Mouse (Mus musculus) intestine, embryonic 16.5 days (tissue): Measurements from ENCODE around the gene Rnf180. TPM values are rescaled to one million over a fixed set of nuclear protein-coding genes. Genes with fewer than 3 reads are reported as not detected.
"Not testable (repeated sequence)": the region's sequence is repeated elsewhere in the genome, so short reads cannot be mapped to it uniquely, and the experiment has no call there.

Source experiments
- ATAC-seq: fragments of 200-750 bp; cut with Nextera tagmentation; 2 replicates; pipeline ENCODE4 v1.8.0; 2017; ENCODE audit warnings: moderate TSS enrichment, moderate library complexity
- H3K27ac ChIP-seq: fragments of 300-500 bp; sonication (generic); 2 replicates; pipeline ENCODE4 v1.5.1; 2014; ENCODE audit warnings: mild to moderate bottlenecking, low read length
- H3K27me3 ChIP-seq: fragments of 300-500 bp; sonication (generic); replicated peaks from 2 replicates; pipeline ENCODE4 v1.6.1; 2014; ENCODE audit warnings: low read length, control low read depth, mixed read lengths; ENCODE audit not compliant: control insufficient read depth, insufficient read depth
- H3K36me3 ChIP-seq: fragments of 300-500 bp; sonication (generic); 2 replicates; pipeline ENCODE4 v1.6.1; 2014; ENCODE audit warnings: low read length, control low read depth; ENCODE audit not compliant: control insufficient read depth, insufficient read depth
- H3K4me1 ChIP-seq: fragments of 300-500 bp; sonication (generic); 2 replicates; pipeline ENCODE4 v1.6.1; 2014; ENCODE audit warnings: low read length, control low read depth, mixed read lengths; ENCODE audit not compliant: control insufficient read depth, insufficient read depth
- H3K4me2 ChIP-seq: fragments of 300-500 bp; sonication (generic); 2 replicates; pipeline ENCODE4 v1.6.1; 2014; ENCODE audit warnings: low read depth, low read length, control low read depth
- H3K4me3 ChIP-seq: fragments of 300-500 bp; sonication (generic); 2 replicates; pipeline ENCODE4 v1.5.1; 2014; ENCODE audit warnings: mild to moderate bottlenecking, low read length
- H3K9ac ChIP-seq: fragments of 300-500 bp; sonication (generic); 2 replicates; pipeline ENCODE4 v1.6.1; 2014; ENCODE audit warnings: low read depth, low read length
- H3K9me3 ChIP-seq: fragments of 300-500 bp; sonication (generic); 2 replicates; pipeline ENCODE4 v1.6.1; 2016; ENCODE audit warnings: low read length, control low read depth; ENCODE audit not compliant: control insufficient read depth
- WGBS: fragments of 180-500 bp; shearing (Covaris S2); extraction: QIAGEN DNeasy Blood & Tissue Kit; methylation state at CpG from one replicate; pipeline ENCODE4 v1.1.7; 2014; 5-methylcytosine and 5-hydroxymethylcytosine counted together
- polyA plus RNA-seq: library from polyadenylated mRNA; unstranded; fragments of >200 nt; fragmentation: Nextera tagmentation; extraction: Ambion mirVana; gene quantifications from 2 replicates; pipeline ENCODE4 v1.2.1, GENCODE M21; 2015

The Rnf180 gene
- polyA plus RNA-seq: 1.9 and 2.4 TPM in 2 replicates

DNA sequence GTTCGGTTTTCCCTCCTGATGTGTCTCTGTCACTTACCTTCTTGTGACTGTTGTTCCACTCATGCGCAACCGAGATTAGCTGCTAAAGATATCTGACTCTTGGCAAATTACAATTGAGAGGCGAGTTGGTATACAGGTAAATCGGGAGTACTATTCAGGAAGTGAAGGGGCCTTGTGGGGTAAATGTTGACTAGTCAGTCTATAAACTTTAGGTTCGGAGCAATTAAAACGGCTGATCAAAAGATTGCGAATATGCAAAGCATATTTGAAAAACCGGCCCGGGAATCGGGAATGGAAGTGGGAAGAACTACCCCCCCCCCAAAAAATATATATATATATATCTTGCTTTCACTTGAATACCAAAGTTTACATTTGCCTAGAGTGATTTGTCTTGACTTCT is at the start of gene Rnf180:
Rnf180 (minus strand) TSS at position 101 of the 400 bp plus-strand sequence.
- Histone ChIP-seq H3K4me2 (peak within 1 kb of the TSS; percentile 94), H3K4me3 (peak within 1 kb of the TSS; percentile 73), H3K27ac (no peak within 1 kb of the TSS), H3K4me1 (0 out of 2 replicates have a peak, but pooled peaks cover 4% of the 10 kb centered on the region), H3K9ac (peak within 1 kb of the TSS; percentile 77), H3K27me3 (0 out of 2 replicates have a peak, but pooled peaks cover 3% of the 10 kb centered on the region), H3K36me3 (no peaks in the 10 kb centered on the region), H3K9me3 (no peaks in the 10 kb centered on the region)
- 50% methylated on average over 11 of the region's 11 CpGs for WGBS
- no peak for ATAC-seq

DNA sequence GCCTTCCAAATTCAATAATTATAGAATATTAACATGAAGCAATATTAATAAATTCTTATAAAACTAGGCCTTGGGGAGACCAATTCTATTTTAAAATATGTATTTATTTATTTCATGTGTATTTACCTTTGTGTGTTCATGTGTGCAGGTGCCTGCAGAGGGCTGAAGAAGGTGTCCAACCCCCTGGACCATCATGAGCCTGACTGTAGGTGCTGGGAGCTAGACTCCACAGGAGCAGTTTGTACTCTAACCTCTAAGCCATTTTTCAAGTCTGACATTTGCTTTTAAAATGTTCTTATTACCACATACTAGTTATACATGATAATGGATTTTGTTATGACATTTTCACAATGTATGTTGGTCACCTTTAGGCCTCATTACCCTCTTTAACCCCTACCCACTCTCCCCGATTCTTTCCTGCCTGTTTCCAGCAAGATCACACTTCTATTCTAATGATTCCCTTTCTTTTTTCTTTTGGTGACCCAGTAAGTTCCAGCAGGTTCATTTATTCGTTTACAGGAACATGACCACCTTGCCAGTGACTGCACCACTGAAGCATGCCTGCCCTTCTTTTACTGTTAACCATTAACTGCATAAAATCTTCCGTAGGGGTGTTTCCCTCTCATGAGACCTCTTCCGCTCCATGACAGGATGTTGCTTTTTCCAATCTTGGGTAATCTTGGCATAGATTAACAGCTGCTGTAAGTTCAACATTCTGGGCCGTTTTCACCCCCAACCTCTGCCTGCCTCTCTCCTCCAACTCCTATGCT is 36.8 kb upstream of the Rnf180 start:
- H3K4me2 ChIP-seq: no peak overlapping the region
- no peak overlapping the region for H3K4me3 ChIP-seq
- H3K27ac ChIP-seq: no peak overlapping the region
- H3K4me1 ChIP-seq: no peaks in the 10 kb centered on the region
- H3K9me3 ChIP-seq: no peaks in the 10 kb centered on the region
- no peaks in the 10 kb centered on the region for H3K27me3 ChIP-seq
- no peak overlapping the region for H3K9ac ChIP-seq
- WGBS: 56% methylated on average over 5 of the region's 5 CpGs
- ATAC-seq: no peak
- no peaks in the 10 kb centered on the region for H3K36me3 ChIP-seq

DNA sequence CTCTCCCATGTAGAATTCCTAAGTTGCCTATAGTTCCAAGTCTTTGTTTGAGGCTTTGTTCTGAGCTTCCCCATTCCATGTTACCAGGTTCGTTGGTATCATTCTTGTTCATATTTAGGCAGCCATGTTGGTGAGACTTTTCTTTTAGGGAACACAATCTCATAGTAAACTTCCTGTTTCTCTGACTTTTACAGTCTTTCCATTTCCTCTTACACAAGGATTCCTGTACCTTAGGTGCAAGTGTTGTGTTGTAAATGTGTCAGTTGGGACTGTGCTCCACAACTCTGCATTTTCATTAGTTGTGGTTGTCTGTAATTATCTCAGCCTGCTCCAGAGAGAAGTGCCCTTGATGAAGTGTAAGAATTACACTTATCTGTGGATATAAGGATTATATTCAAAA is 32.3 kb upstream of the Rnf180 start:
- 65% methylated on average over 1 of the region's 1 CpGs for WGBS
- no peak overlapping the region for H3K9ac ChIP-seq
- no peak overlapping the region for H3K4me3 ChIP-seq
- no peaks in the 10 kb centered on the region for H3K4me1 ChIP-seq
- H3K4me2 ChIP-seq: no peak overlapping the region
- no peak for ATAC-seq
- no peak overlapping the region for H3K27ac ChIP-seq
- no peaks in the 10 kb centered on the region for H3K36me3 ChIP-seq
- no peaks in the 10 kb centered on the region for H3K27me3 ChIP-seq
- no peaks in the 10 kb centered on the region for H3K9me3 ChIP-seq

DNA sequence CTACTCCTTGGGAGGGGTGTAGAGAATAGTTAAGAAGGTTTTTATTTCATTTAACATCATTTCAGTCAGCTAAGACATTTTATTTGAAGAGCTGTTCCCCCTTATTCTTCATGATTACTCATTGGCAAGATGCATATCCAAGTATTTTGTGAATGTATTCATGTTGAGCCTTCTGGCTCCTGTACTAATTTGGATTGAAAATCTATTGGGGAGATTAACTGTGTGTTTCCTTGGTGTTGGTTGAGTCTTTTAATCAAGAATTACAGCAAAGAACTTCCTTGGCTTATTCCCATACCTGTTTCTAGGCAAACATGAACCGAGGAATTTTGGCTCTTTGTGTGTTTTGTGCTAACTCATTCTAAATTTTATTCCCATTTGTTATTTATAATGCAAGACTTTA is 22.3 kb upstream of the Rnf180 start:
- ATAC-seq: no peak

DNA sequence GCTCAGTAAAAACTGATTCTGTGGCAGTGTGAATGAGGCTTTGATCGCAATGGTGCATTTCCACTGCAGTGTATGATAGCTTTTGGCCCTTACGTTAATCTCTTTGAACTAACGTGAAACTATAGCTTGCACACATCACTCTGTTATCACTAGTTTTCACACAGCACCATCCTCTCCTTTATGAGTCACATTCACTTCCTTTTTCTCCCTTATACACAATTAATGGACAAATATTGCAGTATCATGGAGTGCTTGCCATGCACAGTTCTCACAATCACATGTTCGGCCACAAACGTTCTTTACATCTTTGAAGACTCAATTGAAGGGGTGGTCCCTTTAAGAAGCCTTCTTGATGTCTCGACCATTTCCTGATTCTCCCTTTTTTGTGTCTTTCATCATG is 21.4 kb upstream of the Rnf180 start:
- no peaks in the 10 kb centered on the region for H3K4me1 ChIP-seq
- H3K9ac ChIP-seq: no peak overlapping the region
- H3K4me3 ChIP-seq: no peak overlapping the region
- H3K4me2 ChIP-seq: no peak overlapping the region
- no peak overlapping the region for H3K27ac ChIP-seq
- H3K9me3 ChIP-seq: no peaks in the 10 kb centered on the region
- no peak for ATAC-seq
- H3K27me3 ChIP-seq: no peaks in the 10 kb centered on the region
- WGBS: 78% methylated on average over 6 of the region's 6 CpGs
- H3K36me3 ChIP-seq: no peaks in the 10 kb centered on the region

More for the DNA sequence above, 22.3 kb upstream of the Rnf180 start:
- Histone ChIP-seq H3K9ac (no peak overlapping the region), H3K4me2 (no peak overlapping the region), H3K4me1 (no peaks in the 10 kb centered on the region), H3K4me3 (no peak overlapping the region), H3K27ac (no peak overlapping the region), H3K36me3 (no peaks in the 10 kb centered on the region), H3K27me3 (no peaks in the 10 kb centered on the region), H3K9me3 (no peaks in the 10 kb centered on the region)
- 73% methylated on average over 1 of the region's 1 CpGs for WGBS

DNA sequence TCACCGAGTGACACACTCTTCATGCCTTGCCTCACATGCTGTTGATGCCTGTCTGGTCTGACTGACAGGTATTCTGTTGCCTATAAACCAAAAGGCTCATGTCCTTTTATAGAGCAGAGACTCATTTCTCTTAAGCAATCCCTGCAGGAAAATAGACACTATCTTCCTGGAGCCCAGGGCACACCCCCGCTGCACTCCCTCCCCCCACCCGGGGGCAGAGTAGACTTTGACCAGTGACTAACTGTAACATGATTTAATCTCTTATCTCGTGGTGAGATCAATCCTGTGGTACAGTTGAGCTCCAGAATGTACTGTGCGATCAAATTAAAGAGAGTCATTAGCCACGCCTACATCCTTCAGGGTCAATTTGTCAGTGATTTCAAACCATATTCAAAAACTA is 18.1 kb upstream of the Rnf180 start:
- H3K4me1 ChIP-seq: no peaks in the 10 kb centered on the region
- H3K4me3 ChIP-seq: no peak overlapping the region
- H3K9me3 ChIP-seq: no peaks in the 10 kb centered on the region
- H3K9ac ChIP-seq: no peak overlapping the region
- H3K27ac ChIP-seq: no peak overlapping the region
- WGBS: 63% methylated on average over 6 of the region's 6 CpGs
- peak; percentile 97 for ATAC-seq
- H3K27me3 ChIP-seq: no peaks in the 10 kb centered on the region
- no peak overlapping the region for H3K4me2 ChIP-seq
- H3K36me3 ChIP-seq: no peaks in the 10 kb centered on the region

DNA sequence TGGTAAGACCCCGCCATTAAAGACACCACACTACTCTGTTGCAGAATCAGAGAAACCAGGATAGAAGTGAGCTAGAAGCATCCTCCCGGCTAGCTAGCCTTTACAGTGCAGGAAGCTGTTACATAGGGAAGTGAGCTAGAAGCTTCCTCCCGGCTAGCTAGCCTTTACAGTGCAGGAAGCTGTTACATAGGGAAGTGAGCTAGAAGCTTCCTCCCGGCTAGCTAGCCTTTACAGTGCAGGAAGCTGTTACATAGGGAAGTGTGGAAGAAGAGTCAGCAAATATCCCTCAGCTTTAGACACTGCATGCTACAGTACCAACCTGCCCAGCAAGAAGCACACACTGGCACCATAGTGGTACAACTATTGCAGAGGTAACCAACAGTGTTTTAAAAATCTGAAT is 15.9 kb upstream of the Rnf180 start:
- not testable (repeated sequence) for H3K36me3 ChIP-seq, H3K4me1 ChIP-seq, ATAC-seq, H3K27me3 ChIP-seq, H3K4me2 ChIP-seq, H3K9me3 ChIP-seq, H3K27ac ChIP-seq, H3K9ac ChIP-seq, H3K4me3 ChIP-seq
- WGBS: 79% methylated on average over 4 of the region's 4 CpGs

DNA sequence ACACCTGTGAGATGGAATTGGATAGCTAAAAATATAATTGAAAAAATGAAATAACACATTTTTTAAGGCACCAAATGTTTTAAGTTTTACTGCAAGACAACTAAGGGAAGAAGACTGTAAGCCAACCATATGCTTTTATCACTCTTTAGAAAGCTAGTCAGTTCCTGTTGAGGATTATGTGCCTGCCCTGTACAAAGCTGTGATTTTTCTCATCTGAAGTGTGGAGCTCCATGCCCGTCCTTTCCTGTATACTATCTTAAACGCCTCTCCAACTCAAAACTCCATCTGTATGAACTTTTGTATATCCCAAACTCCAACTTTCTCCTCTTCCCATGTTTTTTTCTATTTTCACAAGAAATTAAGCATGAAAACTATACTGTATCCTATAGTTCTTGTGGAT is 10.9 kb upstream of the Rnf180 start:
- no peak overlapping the region for H3K4me2 ChIP-seq
- H3K9ac ChIP-seq: no peak overlapping the region
- WGBS: 86% methylated on average over 2 of the region's 2 CpGs
- no peak for ATAC-seq
- no peaks in the 10 kb centered on the region for H3K27me3 ChIP-seq
- H3K4me3 ChIP-seq: no peak overlapping the region
- no peaks in the 10 kb centered on the region for H3K9me3 ChIP-seq
- no peaks in the 10 kb centered on the region for H3K36me3 ChIP-seq
- no peaks in the 10 kb centered on the region for H3K4me1 ChIP-seq
- H3K27ac ChIP-seq: no peak overlapping the region

DNA sequence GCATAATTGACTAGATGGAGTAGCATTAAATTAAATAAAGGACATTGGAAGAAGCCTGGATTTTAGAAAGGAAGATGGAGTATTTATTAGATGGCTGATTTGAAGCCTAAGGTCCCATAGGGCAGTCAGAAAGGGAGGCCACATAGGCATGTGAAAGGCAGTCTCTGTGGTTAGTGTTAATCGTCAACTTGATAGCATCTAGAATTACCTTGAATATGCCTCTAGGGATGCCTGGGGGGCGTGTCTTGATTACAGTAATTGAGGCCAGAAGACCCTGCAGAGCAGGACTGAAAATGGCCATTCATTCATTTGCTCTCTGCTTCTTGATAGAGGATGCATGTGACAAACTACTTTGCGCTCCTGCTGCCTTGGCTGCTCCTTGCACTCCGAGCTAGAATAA is 9.4 kb upstream of the Rnf180 start:
- no peak overlapping the region for H3K4me2 ChIP-seq
- 60% methylated on average over 4 of the region's 4 CpGs for WGBS
- no peak overlapping the region for H3K4me3 ChIP-seq
- H3K27me3 ChIP-seq: no peaks in the 10 kb centered on the region
- no peak overlapping the region for H3K27ac ChIP-seq
- ATAC-seq: no peak
- no peaks in the 10 kb centered on the region for H3K36me3 ChIP-seq
- no peak overlapping the region for H3K9ac ChIP-seq
- no peaks in the 10 kb centered on the region for H3K9me3 ChIP-seq
- no peaks in the 10 kb centered on the region for H3K4me1 ChIP-seq

DNA sequence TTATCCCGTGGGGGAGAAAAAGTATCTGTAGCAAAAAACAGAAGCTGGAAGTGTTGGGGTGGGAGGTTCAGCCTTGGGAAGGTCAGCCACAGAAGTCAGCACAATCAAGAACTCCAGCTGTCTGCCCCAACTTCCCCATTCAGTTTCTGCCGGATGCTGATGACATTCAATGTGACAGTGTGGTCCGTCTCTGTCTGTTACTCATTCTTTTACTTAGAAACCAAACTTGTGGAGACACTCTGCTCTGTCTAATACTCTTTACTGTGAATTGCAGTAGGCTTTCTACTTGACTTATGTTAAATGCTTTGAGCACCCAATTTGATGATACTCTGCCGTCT is 5.4 kb upstream of the Rnf180 start:
- Histone ChIP-seq H3K27me3 (no peaks in the 10 kb centered on the region), H3K27ac (no peak overlapping the region), H3K4me3 (no peak overlapping the region), H3K9me3 (no peaks in the 10 kb centered on the region), H3K9ac (no peak overlapping the region), H3K4me2 (no peak overlapping the region), H3K36me3 (no peaks in the 10 kb centered on the region), H3K4me1 (no peaks in the 10 kb centered on the region)
- ATAC-seq: no peak
- 63% methylated on average over 4 of the region's 4 CpGs for WGBS
